Mouse (Mus musculus) embryo, embryonic 10.5 days (tissue): Measurements from ENCODE around the gene Serac1.

Experiments
- DNase-seq: peaks from one replicate; pipeline ENCODE4 v3.0.0-alpha.2; 2015; ENCODE audit warnings: low spot score

The Serac1 gene

DNA sequence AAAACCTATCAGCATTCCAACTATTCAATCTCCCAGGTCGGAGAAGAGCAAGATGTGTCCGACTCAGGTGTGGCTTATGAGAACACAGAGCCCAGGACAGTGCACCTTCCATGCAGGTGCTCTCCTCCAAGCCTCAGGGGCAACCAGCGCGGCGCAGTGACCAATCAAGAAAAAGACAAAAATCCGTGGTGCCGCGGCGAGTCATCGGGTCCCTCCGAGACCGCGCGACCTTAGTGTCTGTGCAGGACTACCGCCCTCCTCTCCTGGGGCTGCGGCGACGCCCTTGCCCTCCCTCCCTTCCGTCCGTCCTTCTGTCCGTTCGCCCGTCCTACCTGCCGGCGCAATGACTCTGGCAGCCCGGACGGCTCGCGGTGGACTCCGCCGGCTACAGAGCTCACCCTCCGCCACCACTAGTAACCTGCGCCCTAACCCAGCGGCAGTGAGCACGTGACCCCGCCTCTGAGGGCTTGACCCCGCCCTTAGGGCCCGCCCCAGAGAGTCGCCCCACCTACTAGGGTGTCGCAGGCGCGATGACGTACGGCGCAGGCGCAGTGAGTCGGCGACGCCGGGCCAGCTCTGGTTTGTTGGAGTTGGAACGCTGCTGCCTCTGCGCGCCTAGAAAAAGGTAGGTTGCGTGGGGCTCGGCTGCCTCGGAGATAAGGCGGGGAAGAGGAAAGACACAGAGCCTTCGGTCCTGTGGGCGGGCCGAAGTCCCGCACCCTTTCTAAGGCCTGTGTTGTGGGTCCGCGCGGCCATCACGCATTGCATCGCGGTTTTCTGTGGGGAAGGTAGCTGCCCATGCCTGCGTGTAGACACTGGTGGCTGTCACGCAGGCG lies at the start of gene Serac1, which contains the start of gene Gtf2h5:
Gene Serac1 (minus strand): TSS at position 455 of the 836 bp plus-strand sequence.
Gene Gtf2h5 (plus strand): TSS at position 500 of the 836 bp plus-strand sequence.
- DNase-seq: peak; percentile 98

DNA sequence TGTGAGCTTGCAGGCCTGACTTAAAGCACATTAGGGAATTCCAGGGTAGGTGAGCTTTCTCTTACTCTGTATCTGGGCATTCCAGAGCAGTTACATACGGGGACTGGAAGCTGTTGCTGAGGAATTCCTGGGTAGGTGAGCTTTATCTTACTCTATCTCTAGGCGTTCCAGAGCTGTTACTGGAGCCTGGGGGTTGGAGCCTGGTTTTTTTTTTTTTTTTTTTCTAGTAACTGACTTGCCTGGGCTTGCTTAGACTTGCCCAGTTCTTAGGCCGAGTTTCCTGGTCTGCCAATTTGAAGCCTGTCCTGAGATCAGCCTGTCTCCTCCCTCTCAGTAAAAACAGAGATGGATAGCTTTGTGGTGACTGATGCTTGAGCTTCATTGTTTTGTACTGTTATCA lies 48.5 kb upstream of the Serac1 start:
- no peak for DNase-seq

DNA sequence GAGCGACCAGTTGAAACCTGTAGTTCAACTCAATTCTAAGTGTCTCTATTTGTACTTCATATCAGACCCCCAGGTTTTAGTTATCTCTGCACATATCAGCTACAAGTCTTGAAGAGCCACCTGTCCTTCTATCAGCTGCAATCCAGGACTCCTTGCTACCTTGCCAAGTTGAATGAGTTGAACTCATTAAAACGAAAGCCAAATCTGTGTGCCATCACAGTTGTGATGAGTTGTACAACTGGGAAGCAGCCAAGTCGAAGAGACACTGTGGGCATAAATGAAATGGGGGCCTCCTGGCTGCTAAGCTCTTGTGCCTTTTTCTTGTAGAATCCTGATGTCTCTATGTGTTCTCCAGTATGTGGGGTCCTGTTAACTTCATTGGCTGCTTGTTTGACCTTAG lies 45.9 kb upstream of the Serac1 start:
- DNase-seq: no peak

DNA sequence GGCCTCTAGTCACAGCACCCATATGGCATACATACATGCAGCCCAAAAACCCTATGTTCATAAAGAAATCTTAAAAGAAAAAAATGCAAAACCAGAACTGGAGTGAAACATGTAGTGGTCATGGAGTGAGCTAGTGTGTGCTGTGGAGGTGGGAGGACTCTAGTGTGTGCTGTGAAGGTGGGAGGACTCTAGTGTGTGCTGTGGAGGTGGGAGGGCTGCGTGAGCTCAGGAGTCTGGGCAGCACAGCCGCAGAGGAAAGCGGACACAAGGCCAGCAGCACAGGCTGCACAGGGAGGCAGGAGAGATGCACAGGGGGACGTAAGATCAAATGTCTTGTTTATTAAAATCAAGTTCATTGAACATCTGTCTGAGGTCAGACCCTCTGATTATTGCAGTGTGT lies 44.2 kb upstream of the Serac1 start:
- DNase-seq: no peak

DNA sequence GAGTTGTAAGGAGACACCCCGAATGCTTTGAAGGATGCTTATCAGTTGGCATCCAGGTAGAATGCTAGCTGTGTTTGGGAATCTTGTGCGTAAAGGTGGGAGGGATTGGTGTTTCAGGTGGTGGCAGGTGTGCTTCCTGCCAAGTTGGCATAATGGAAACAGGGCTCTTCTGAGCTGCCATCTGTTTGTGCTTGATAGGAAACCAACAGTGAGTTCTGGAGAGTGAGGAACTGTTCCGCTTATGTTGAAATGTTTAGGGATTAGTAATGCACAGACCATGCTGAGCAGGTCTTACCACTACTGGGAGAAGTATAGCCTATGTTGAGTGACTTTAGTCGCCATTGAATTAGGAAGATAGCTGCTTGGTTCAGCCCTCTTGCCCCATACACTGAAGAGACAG lies 39.3 kb upstream of the Serac1 start:
- DNase-seq: no peak

DNA sequence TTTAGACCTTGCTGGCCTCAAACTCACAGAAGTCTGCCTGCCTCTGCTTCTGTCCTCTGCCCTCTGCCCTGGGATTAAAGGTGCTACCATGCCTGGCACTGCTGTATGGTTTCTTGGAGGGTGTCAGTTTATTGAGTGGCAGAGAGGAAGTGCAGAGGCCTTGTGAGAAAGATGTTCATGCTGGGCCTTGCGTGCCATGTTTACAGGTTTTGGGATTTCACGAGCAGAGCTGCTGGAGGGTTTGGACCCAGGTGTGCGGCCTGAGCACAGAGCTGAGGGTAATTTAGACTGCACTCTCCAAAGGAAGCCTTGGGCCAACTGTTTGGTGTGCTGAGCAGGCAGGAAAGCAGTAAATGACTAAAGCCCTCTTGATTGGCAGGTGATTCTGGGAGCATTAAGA lies 38.4 kb upstream of the Serac1 start:
- DNase-seq: no peak

DNA sequence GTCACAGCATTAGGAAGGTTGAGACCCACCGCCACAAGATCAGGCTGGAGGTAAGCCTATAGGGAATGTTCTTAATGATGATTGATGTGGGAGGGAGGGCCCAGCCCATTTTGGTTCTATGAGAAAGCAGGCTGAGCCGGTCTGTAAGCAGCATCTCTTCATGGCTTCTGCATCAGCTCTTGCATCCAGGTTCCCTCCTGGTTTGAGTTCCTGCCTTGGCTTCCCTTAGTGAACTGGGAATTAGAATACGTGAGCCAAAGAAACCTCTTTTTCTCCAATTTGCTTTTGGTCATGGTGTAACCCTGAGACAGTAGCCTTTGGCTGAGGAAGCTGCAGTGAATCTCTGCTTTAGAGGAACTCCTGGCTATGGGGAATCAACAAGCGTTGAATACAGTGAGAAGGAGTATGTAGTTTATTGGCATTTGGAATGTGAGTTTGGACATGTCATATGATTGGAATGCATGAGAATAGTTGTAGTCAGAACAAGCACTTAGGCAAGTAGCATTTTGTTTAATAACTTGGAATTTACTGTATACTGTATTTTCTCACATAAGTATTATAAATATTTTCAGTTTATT lies 37.7 kb upstream of the Serac1 start:
- no peak for DNase-seq

DNA sequence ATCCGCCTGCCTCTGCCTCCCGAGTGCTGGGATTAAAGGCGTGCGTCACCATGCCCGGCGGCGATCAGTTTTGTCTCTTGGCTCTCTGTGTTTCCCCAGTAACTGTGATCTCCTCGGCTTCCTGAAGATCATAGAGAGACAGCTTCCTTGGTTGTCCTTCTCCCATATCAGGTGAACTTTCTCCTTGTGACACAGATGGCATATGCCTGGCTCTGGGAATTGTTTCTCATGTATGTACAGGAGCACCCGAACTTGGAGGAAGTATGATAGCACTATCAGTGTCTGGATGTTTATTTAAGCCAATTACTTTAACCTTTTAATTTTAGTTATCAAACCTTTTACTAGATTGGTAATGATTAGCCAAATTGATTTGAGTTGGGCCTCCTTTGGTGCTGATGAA lies 35.5 kb upstream of the Serac1 start:
- no peak for DNase-seq

DNA sequence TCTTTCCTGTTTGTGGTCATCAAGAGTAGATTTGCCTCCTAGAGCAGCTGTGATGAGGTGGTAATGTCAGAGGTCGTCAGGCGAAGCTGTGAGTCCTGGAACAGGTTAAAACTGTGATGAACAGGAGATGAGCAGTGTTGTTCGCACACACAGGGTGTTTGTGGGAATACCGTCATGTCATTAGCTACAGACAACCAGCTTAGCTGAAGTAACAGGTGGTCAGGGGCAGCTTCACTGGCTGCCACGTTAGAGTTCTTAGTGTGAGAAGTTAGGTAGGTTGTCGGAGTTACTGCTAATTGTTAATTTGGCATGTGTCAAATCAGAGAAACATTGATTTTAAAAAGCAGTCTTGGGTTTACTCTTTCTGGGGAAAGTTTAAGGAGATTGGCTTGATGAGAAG lies 34.1 kb upstream of the Serac1 start:
- no peak for DNase-seq

DNA sequence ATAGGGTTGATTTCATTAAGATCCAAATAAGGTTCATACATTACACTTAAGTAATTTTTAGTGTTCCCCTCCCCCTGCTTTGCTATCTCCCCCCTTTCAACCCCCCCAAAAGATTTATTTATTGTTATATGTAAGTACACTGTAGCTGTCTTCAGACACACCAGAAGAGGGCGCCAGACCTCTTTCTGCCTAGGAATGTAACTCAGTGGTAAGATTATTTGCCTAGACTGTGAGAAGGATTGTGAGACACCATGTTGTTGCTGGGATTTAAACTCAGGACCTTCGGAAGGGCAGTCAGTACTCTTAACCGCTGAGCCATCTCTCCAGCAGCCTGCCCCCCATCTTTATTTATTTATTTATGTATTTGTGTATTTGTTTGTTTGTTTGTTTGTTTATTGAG lies 31.4 kb upstream of the Serac1 start:
- no peak for DNase-seq

DNA sequence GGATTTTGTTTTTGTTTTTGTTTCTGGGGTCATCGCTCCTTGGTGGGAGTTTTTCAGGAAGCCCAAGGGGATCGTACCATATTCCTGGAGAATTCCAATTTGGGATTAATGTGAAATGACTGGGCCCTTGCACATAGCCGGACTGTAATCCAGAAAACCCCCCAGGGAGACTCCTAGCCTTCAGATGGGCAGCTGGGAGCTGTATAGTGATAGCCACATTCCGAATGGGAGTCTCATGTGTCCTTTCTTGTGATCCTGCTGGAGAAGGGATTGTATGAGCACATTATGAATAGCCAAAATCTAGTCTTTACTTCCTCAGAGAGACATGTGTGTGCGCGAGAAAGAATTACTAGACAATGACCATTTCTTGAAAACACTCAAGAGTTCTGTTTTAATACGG lies 28.6 kb upstream of the Serac1 start:
- peak; percentile 17 for DNase-seq

DNA sequence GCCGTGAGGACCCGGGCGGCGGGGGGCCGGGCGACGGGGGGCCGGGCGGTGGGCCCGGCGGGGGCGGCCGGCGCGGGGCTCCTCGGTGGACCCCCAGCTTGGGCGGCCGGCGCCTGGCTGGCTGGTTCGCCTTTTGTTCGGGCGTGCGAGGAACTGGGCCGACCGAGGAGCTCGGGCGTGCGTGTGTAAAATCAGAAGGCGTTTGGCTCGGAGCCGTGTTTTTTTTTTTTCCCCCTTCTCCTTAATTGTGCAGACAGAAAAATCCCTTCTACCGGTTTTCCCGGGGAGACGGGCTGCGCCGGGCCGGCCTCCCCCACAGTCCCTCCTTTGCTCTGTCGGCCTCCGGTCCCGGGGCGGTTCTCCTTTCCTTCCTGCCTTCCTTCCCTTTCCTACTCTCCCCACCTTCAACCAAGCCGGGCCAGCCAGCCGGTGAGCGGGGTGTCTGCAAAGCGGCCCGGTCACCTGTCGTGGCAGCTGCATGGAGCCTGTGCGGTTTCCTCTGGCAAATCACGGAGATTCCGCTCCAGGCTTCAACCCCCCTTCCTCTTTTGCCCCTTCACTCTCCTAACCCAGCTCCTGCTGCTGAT lies 27.6 kb upstream of the Serac1 start:
- peak; percentile 60 for DNase-seq

DNA sequence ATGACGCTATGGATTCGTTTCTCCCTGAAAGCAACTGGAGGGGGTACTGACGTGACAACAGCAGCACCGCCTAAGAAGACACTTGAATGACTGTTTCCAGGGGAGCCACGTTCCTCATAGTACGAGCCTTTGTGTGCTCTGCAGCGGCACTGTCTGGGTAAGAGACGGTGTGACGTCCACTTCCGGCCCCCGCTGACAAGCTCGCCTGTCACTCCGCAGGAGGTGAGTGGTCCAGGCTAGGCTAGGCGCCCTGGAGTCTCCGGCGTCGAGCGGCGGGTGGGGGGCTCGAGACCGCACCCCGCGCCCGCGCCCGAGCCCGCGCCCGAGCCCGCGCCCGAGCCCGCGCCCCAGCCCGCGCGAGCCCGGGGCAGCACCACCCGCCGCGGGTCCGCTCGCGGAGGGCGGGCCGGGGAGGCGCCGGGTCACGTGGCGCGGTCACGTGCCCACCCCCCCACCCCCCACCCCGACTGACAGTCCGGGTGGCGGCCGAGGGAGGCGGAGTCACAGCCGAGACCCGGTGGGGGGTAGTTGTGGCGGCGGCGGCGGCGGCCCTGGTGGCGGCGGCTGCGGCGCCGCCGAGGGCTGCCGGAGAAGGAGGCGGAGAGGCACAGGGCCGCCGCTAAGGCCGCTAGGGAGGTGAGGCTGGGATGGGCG lies 26.9 kb upstream of the Serac1 start, which contains the start of gene Tulp4:
Gene Tulp4 (plus strand): TSS at position 77 of the 654 bp plus-strand sequence.
- peak; percentile 94 for DNase-seq

DNA sequence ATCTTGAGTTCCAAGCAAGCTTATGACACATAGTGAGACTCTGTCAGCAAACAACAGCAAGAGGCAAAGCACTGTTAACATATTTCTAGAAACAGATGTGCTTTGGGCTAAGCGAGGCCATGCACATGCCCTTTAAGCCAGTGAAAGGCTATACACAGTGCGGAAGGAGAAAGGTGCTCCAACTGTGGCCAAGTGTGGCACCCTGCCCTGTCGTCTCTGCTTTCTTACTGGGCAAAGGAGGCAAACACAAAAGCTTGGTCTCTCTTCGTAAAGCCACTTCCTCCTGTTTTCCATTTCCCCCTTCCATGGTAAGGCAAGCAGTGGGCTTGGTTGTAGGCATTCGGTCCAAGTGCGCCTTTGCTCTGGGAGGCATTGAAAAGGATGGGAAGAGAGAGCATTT lies 24.0 kb upstream of the Serac1 start:
- DNase-seq: no peak

DNA sequence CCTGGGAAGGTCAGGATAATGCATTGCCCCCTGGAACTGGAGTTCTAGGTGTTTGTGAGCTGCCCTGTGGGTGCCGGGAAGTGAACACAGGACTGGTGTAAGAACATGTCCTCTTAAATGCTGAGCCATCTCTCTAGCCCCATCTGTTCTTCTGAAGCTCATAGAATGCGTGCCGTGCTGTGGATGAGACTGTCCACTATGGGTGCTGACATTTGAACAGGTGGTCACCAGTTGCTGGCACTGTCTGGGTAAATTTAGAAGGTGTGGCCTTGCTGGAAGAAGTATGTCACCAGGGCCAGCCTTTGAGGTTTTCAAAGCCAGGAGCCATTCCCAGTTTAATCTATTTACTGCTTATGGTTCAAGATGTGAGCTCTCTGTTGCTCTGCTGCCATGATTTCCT lies 22.7 kb upstream of the Serac1 start:
- DNase-seq: no peak

DNA sequence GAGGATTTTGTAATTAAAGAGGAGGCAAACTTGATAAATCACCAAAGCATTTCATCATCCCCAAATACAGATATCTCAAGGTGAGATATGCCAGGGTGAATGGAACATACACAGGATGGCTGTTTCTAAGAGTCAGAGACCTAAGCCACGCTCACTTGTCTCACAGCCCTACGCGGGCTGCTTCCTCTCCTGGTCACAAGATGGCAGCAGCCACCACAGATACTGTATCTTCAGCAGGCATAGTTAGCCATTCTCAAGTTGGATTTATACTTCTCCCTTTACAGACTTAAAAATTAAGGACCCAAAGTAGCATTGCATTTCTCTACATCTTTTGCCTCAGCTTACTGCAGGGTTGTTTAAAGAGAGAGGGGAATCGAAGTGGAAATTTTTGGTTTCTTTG lies 18.3 kb upstream of the Serac1 start:
- peak; percentile 72 for DNase-seq

DNA sequence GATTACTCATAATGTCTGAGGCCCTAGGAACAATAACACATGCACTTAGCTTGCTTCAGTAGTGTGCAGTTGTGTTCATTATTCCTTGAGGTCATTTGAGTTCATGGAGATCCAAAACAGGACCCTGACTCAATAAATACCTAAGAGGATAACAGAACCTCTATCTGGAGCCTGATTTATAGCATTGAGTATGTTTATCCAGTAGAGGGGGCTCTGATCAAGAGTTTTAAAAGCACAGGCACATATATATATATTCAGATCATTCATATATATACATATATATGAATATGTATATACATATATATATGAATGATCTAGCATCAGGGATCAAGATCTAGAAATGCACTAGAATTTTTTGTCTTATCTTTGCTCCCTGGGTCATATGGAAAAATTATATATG lies 16.0 kb upstream of the Serac1 start:
- DNase-seq: no peak

DNA sequence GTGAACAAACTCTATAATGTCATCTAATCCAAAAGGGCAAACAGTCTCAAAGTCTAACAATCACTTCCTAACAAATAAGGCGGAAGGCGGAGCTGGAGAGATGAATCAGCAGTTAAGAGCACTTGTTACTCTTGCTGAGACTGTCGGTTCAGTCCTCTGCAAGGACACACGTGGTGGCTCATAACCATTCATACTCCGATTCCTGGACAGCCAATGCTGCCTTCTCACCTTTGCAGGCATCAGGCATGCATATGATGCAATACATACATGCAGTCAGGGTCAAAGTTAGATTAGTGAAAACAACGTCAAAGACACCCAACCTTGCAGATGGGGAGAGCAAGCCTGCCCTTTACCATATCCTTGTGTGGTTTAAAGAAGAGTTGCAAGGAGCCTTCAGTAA lies 12.1 kb upstream of the Serac1 start:
- no peak for DNase-seq

DNA sequence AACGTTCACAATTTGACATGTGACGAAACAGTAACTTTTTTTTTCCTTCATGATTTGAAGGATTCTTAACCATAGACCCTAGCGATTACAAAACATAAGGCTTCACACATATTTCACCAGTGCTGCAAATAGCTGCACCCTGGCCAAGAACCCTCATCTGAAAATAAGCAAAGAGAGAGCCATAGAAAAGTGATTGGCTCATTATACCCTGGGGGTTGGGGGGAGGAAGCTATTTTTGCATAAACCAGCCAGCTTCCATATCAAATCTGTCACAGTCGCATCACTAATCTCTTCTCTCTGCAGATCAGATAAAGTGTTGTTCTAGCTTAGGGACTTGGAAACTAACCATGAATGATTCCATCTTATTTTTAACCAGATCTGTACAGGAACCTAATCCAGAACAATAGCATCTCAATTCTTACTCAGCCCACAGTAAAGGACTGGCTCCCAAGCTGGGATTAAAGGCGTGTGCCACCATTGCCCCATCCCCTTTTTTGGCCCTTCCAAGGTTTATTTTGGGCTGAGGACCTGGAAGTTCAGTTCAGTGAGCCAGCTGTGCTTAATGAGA lies 3.9 kb upstream of the Serac1 start:
- no peak for DNase-seq

DNA sequence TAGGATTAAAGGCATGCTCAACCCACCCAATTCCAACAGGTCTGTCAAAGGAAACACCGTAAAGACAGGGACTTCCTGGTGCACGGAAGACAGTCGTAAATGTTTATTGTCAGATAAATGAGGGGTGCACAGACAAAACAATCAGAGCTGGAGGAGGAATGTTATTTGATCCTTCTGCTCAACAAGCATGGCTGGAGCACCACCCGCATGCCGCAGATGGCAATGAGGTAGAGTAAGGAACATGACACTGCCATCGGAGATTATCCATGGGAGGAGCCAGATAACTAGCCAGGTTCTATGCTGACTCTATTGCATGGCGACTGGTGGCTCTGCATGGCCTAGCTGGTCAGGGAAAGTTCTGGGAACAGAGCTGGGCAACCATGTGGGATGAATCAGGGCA lies 6.1 kb downstream of the Serac1 start:
- DNase-seq: no peak

DNA sequence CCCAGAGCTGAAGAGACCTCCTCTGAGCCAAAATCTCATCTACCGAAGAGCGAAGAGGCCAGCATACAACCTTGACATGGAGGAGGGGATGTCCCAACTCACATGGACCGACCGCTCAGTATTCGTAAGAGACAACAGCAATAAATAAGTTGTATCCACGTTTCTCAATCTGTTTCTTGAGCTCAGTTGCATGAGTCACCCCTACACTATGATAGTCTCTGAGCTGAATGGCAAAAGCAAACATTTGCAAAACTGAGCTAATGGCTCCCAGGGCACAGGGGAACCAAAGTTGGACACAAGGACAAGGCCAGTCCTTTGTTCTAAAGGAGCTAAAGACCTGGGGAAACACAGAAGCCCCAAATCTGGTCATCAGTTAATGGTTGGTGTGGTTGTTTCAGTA lies 9.7 kb downstream of the Serac1 start:
- DNase-seq: no peak

DNA sequence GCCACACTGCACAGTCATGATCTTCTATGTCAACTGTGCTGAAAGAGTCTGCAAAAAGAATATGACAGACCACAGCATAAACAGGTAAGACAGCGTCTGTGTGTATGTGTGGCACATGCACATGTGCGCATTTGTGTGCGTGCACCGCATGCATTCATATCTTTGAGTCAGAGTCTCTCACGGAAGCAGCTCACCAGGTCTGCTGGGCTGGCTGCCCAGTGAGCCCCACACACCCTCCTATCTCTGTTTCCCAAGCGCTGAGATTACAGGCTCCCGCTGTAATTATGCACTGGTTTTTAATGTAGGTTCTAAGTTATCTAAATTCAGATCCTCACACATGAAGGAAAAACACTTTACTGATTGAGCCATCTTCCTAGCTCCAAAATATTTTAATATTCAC lies 11.9 kb downstream of the Serac1 start:
- DNase-seq: no peak

DNA sequence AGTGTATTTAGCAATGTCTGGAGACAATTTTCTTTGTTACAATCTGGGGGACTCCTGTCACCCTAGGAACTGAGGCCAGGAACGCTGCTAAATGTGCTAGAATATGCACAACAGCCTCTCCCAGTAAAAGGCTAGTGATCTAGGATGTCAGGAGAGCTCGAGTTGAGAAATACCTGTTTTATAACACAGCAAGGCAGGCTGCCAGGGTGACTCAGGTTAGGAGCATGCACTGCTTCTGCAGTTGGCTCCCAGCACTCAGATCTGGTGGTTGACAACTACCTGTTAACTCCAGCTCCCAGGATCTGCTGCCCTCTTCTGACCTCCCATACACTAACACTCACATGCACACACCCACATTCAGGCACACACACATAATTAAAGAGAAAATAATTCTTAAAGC lies 13.5 kb downstream of the Serac1 start:
- no peak for DNase-seq
